Mouse (Mus musculus) kidney, embryonic 16.5 days (tissue): ENCODE data around the gene Hist2h3b. TPM values are rescaled to one million over a fixed set of nuclear protein-coding genes. Genes with fewer than 3 reads are reported as not detected.

Experiments
- ATAC-seq: fragments of 200-750 bp; cut with Nextera tagmentation; 2 replicates; pipeline ENCODE4 v1.8.0; 2017; ENCODE audit warnings: moderate TSS enrichment; ENCODE audit not compliant: low FRiP score, low TSS enrichment
- H3K27ac ChIP-seq: fragments of 300-500 bp; sonication (generic); 2 replicates; pipeline ENCODE4 v1.5.1; 2014; ENCODE audit warnings: low read length
- H3K27me3 ChIP-seq: fragments of 300-500 bp; sonication (generic); 2 replicates; pipeline ENCODE4 v1.6.1; 2014; ENCODE audit warnings: low read length, control low read depth, mixed read lengths; ENCODE audit not compliant: insufficient read depth
- H3K36me3 ChIP-seq: fragments of 300-500 bp; sonication (generic); 2 replicates; pipeline ENCODE4 v1.6.1; 2014; ENCODE audit warnings: low read length, control low read depth, mixed read lengths; ENCODE audit not compliant: insufficient read depth
- H3K4me1 ChIP-seq: fragments of 300-500 bp; sonication (generic); 2 replicates; pipeline ENCODE4 v1.6.1; 2014; ENCODE audit warnings: low read length, control low read depth, mixed read lengths; ENCODE audit not compliant: insufficient read depth
- H3K4me2 ChIP-seq: fragments of 300-500 bp; sonication (generic); replicated peaks from 2 replicates; pipeline ENCODE4 v1.6.1; 2014; ENCODE audit warnings: low read depth, low read length
- H3K4me3 ChIP-seq: fragments of 300-500 bp; sonication (generic); 2 replicates; pipeline ENCODE4 v1.5.1; 2014; ENCODE audit warnings: mild to moderate bottlenecking, low read length
- H3K9ac ChIP-seq: fragments of 300-500 bp; sonication (generic); replicated peaks from 2 replicates; pipeline ENCODE4 v1.6.1; 2014; ENCODE audit warnings: low read length
- H3K9me3 ChIP-seq: fragments of 300-500 bp; sonication (generic); 2 replicates; pipeline ENCODE4 v1.6.1; 2016; ENCODE audit warnings: low read length, control low read depth
- WGBS: fragments of 180-500 bp; shearing (Covaris S2); extraction: QIAGEN DNeasy Blood & Tissue Kit; methylation state at CpG from one replicate; pipeline ENCODE4 v1.1.7; 2014; 5-methylcytosine and 5-hydroxymethylcytosine counted together
- polyA plus RNA-seq: library from polyadenylated mRNA; unstranded; fragments of >200 nt; fragmentation: Nextera tagmentation; extraction: Ambion mirVana; gene quantifications from 2 replicates; pipeline ENCODE4 v1.2.1, GENCODE M21; 2015

Gene Hist2h3b
- polyA plus RNA-seq, 1 experiment from 2014 or later = 35.4 TPM

- Histone ChIP-seq H3K36me3 (no peaks in the 10 kb centered on the region), H3K27ac (peak overlapping the region; percentile 75), H3K4me2 (peak overlapping the region; percentile 55), H3K9ac (peak overlapping the region; percentile 72), H3K4me3 (peak overlapping the region; percentile 49), H3K27me3 (no peaks in the 10 kb centered on the region), H3K4me1 (peaks cover 37% of the 10 kb centered on the region), H3K9me3 (no peaks in the 10 kb centered on the region)
- WGBS = 5% methylated on average over 11 of the region's 11 CpGs
- no peak for ATAC-seq
Measured at GRCm38 (mm10) chr3:96247356-96248140, 20.9 kb upstream of the Hist2h3b start.

- peak overlapping the region; percentile 52 for H3K9ac ChIP-seq
- 38% methylated on average over 6 of the region's 6 CpGs for WGBS
- H3K27ac ChIP-seq = peak overlapping the region; percentile 66
- H3K36me3 ChIP-seq = no peaks in the 10 kb centered on the region
- H3K27me3 ChIP-seq = no peaks in the 10 kb centered on the region
- no peak for ATAC-seq
- peak overlapping the region; percentile 49 for H3K4me3 ChIP-seq
- no peaks in the 10 kb centered on the region for H3K9me3 ChIP-seq
- peaks cover 37% of the 10 kb centered on the region for H3K4me1 ChIP-seq
- H3K4me2 ChIP-seq = peak overlapping the region; percentile 55
Measured at GRCm38 (mm10) chr3:96248141-96249033, 20.1 kb upstream of the Hist2h3b start.

- Histone ChIP-seq H3K36me3 (no peaks in the 10 kb centered on the region), H3K27me3 (no peaks in the 10 kb centered on the region), H3K9ac (peak overlapping the region; percentile 52), H3K9me3 (no peaks in the 10 kb centered on the region), H3K4me1 (peaks cover 31% of the 10 kb centered on the region), H3K4me3 (peak overlapping the region; percentile 49), H3K4me2 (peak overlapping the region; percentile 55), H3K27ac (peak overlapping the region; percentile 66)
- ATAC-seq = no peak
- WGBS = 52% methylated on average over 4 of the region's 4 CpGs
Measured at GRCm38 (mm10) chr3:96249034-96249345, 19.5 kb upstream of the Hist2h3b start.

- 46% methylated on average over 3 of the region's 3 CpGs for WGBS
- no peak for ATAC-seq
Measured at GRCm38 (mm10) chr3:96250890-96251289, 17.6 kb upstream of the Hist2h3b start.

GRCm38 (mm10) chr3:96251787-96252186, 16.7 kb upstream of the Hist2h3b start:
- Histone ChIP-seq H3K36me3 (no peaks in the 10 kb centered on the region), H3K27me3 (no peaks in the 10 kb centered on the region), H3K4me2 (no peak overlapping the region), H3K27ac (no peak overlapping the region), H3K9me3 (no peaks in the 10 kb centered on the region), H3K4me3 (no peak overlapping the region), H3K4me1 (peaks cover 32% of the 10 kb centered on the region), H3K9ac (no peak overlapping the region)
- ATAC-seq = no peak
- 83% methylated on average over 3 of the region's 3 CpGs for WGBS

More at GRCm38 (mm10) chr3:96250890-96251289, 17.6 kb upstream of the Hist2h3b start:
- H3K36me3 ChIP-seq = no peaks in the 10 kb centered on the region
- H3K9me3 ChIP-seq = no peaks in the 10 kb centered on the region
- no peak overlapping the region for H3K4me2 ChIP-seq
- H3K27ac ChIP-seq = no peak overlapping the region
- H3K4me1 ChIP-seq = peaks cover 28% of the 10 kb centered on the region
- no peak overlapping the region for H3K4me3 ChIP-seq
- H3K9ac ChIP-seq = no peak overlapping the region
- no peaks in the 10 kb centered on the region for H3K27me3 ChIP-seq

DNA sequence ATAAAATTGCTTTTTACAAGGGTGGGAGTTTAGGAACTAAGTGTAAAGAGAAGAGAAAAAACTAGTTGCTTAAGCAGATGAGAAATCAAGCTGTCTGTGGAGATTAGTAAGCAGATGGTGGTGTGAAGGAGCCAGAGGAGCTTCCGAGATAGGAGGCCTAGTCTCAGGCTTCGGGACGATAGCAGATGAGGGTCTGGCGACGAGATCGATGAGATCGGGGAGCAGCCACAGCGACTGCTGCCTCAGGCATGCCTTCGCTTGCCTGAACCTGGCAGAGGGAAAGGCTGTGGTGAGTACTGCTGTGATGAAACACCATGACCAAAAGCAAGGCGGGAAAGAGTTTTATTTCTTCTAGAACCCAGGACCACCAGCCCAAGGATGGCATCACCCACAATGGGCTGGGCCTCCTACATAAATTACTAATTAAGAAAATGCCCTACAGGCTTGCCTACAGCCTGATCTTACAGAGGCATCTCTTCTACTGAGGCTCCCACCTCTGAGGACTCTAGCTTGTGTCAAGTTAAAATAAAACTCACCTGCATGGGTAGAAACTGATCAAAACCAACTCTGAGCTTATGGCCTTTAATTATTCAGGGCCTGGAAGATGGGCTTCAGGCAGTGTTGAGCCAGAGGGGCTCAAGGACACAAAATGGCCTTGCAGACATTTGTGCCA, 13.6 kb upstream of the Hist2h3b start:
- no peak overlapping the region for H3K4me2 ChIP-seq
- H3K9ac ChIP-seq = no peak overlapping the region; the same call in 1 of the 2 replicates
- peaks cover 11% of the 10 kb centered on the region; the same call in 1 of the 2 replicates for H3K4me1 ChIP-seq
- no peak overlapping the region for H3K27ac ChIP-seq
- no peaks in the 10 kb centered on the region for H3K36me3 ChIP-seq
- WGBS = 52% methylated on average over 10 of the region's 10 CpGs
- no peaks in the 10 kb centered on the region for H3K27me3 ChIP-seq
- no peak overlapping the region for H3K4me3 ChIP-seq
- no peaks in the 10 kb centered on the region for H3K9me3 ChIP-seq
- no peak for ATAC-seq

DNA sequence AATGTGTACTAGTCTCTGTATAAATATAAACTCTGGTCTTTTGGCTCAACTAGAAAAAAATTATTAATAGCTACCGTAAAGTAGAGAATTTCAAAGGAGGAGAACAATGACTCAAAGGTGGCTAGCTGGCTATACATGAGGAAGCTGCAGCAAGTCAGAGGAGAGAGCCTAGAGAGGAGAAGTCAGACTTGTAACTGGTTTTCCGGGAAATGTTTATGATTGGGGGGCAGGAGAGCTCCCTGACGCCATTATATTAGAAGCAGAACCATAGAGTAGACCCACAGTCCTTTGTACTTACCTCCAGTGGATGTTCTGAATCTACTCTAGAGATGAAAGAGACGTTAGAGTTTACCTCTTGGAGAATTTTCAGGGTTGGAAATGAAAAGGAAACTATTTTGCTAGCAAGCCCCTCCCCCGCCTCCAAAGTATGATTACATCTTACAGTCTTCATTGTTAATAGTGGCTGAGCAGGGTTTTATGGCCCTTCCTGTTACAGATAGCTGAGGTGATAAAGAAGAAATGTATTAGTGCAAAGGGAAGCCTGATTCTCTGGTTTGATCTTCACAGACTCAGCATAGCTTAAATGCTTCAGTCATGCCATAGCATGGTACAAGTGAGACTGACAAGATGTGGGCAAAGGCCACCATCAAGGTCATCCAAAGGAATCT, 12.4 kb upstream of the Hist2h3b start:
- 66% methylated on average over 5 of the region's 5 CpGs for WGBS
- Histone ChIP-seq H3K9ac (no peak overlapping the region), H3K4me2 (0 out of 2 replicates have a peak overlapping the region, but pooled peaks have one; percentile 5), H3K4me3 (no peak overlapping the region), H3K4me1 (peaks cover 8% of the 10 kb centered on the region; the same call in 1 of the 2 replicates), H3K27ac (no peak overlapping the region), H3K36me3 (no peaks in the 10 kb centered on the region), H3K9me3 (no peaks in the 10 kb centered on the region), H3K27me3 (no peaks in the 10 kb centered on the region)
- ATAC-seq = no peak

- H3K4me3 ChIP-seq = no peak overlapping the region
- no peaks in the 10 kb centered on the region for H3K9me3 ChIP-seq
- H3K4me1 ChIP-seq = peaks cover 16% of the 10 kb centered on the region
- WGBS = 74% methylated on average over 3 of the region's 3 CpGs
- no peak overlapping the region for H3K4me2 ChIP-seq
- no peak overlapping the region for H3K9ac ChIP-seq
- H3K27me3 ChIP-seq = no peaks in the 10 kb centered on the region
- no peak for ATAC-seq
- no peaks in the 10 kb centered on the region for H3K36me3 ChIP-seq
- H3K27ac ChIP-seq = no peak overlapping the region
Measured at GRCm38 (mm10) chr3:96257190-96257589, 11.3 kb upstream of the Hist2h3b start.

DNA sequence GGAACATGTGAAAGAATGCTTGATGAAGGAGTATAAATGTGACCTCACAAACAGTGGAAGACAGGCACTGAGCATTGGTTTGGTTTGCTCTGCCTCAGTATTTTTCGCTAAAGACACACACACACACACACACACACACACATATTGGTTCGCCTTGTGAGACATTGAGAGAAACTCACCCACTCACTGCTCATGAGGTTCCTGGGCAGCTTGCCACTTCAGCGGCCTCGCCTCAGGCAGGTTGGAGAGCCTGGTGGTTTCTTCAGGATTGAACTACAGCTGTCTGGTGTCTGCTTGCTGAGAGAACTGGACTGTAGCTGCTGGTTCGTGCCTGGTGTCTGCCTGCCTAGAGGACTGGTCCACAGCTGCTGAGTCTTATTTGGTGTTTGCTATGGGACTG, 8.2 kb upstream of the Hist2h3b start:
- Histone ChIP-seq H3K27ac (no peak overlapping the region), H3K4me1 (peaks cover 25% of the 10 kb centered on the region), H3K4me3 (no peak overlapping the region), H3K9ac (no peak overlapping the region), H3K36me3 (no peaks in the 10 kb centered on the region), H3K9me3 (no peaks in the 10 kb centered on the region), H3K27me3 (no peaks in the 10 kb centered on the region), H3K4me2 (no peak overlapping the region)
- ATAC-seq = no peak
- 91% methylated on average over 5 of the region's 5 CpGs for WGBS
